Mouse (Mus musculus) colon, adult 2 months (tissue): ENCODE data around the gene Tceal3. TPM values are rescaled to one million over a fixed set of nuclear protein-coding genes. Genes with fewer than 3 reads are reported as not detected.

Experiments
- polyA plus RNA-seq: library from polyadenylated mRNA; depleted of rRNA; stranded (reverse); fragments of >200 nt; gene quantifications from 2 replicates; pipeline ENCODE4 v1.2.3, GENCODE M21; 2012; rRNA removed

The Tceal3 gene
- polyA plus RNA-seq = 2.7 TPM in 2 replicates

GRCm38 (mm10) chrX:136590199-136590896 lies at the start of gene Tceal3:
TSS of gene Tceal3 (plus strand) at chrX:136590842.

DNA sequence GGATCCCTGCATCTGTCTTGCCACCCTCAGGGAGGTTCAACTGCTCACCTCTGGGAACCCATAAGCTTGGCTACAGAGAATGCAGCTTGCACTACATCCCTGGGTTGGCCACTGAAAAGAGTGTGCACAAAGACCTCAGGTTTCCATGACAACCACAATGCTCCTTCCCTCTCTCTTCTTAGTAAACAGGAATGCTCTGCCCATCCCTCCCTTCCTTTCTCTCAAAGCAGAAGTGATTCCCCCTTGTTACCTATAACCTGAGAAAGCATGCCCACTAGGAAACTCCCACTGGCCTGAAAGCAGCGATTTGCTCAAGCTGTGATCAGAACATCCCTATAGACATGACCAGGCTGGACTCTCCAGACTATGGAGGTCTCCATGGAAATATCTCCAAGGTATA lies 46.7 kb upstream of the Tceal3 start, which contains the start of gene Kir3dl2:
Gene Kir3dl2, minus strand, starts transcription at position 101 of the 400 bp plus-strand sequence.

DNA sequence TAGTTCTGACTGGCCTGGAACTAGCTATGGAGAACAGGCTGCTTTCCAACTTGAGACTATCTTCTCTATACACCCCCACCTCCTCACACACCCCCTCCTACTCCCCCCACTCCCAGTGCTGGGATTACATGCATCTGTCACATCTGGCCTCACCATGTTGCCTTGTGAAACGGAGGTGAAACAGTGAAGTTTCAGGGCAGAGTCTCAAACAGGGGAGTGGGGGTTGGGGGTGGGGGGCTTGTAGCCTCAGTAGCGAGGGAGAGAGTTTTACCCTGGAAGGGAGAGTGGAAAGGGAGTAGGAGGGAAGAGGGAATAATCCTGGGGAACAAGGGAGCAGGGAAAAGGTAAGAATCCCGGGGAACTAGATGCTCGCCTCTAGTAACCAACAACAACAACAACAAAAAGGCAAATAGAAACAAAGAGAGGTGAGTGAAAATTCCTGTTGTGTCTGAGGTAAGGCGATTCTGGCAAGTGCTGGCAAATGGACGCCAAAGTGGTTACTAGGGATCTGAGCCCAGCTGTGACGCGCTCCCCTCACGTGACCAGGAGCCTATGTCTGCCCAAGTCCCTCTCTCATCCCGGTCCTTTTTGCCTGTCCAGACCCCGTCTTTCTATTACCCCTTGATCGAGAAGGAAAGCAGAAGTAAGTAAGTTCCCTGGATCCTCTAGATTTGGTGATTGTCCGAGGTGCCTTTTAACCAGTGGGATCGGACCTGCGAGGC lies 117.0 kb downstream of the Tceal3 start, which contains the start of gene Tceal1:
Gene Tceal1, plus strand, starts transcription at position 537 of the 722 bp plus-strand sequence.

Other genes starting within 250 kb of the Tceal3 start
- not detected in 2 replicates for gene Kir3dl1, start 72.8 kb upstream of the Tceal3 start, polyA plus RNA-seq
- gene Kir3dl2, start 46.8 kb upstream of the Tceal3 start, polyA plus RNA-seq = not detected in 2 replicates
- gene Tceal1, start 117.1 kb downstream of the Tceal3 start, polyA plus RNA-seq = 0.29 and 0.61 TPM in 2 replicates
- gene Morf4l2, start 152.8 kb downstream of the Tceal3 start, polyA plus RNA-seq = 19.8 and 29.0 TPM in 2 replicates
- not detected in 2 replicates for gene Glra4, start 189.3 kb downstream of the Tceal3 start, polyA plus RNA-seq
- 3.8 and 5.6 TPM in 2 replicates for gene Plp1, start 231.8 kb downstream of the Tceal3 start, polyA plus RNA-seq